Mouse (Mus musculus): ENCODE measurements around the gene Zfyve9. TPM values are rescaled to one million over a fixed set of nuclear protein-coding genes. Genes with fewer than 3 reads are reported as not detected.
A peak's percentile ranks its signal among the peaks of the same experiment; 100 is the strongest.

Gene Zfyve9
- 4.4 and 5.2 TPM in 2 replicates for polyA plus RNA-seq (2015; fragmentation: Nextera tagmentation; extraction: Ambion mirVana)

DNA sequence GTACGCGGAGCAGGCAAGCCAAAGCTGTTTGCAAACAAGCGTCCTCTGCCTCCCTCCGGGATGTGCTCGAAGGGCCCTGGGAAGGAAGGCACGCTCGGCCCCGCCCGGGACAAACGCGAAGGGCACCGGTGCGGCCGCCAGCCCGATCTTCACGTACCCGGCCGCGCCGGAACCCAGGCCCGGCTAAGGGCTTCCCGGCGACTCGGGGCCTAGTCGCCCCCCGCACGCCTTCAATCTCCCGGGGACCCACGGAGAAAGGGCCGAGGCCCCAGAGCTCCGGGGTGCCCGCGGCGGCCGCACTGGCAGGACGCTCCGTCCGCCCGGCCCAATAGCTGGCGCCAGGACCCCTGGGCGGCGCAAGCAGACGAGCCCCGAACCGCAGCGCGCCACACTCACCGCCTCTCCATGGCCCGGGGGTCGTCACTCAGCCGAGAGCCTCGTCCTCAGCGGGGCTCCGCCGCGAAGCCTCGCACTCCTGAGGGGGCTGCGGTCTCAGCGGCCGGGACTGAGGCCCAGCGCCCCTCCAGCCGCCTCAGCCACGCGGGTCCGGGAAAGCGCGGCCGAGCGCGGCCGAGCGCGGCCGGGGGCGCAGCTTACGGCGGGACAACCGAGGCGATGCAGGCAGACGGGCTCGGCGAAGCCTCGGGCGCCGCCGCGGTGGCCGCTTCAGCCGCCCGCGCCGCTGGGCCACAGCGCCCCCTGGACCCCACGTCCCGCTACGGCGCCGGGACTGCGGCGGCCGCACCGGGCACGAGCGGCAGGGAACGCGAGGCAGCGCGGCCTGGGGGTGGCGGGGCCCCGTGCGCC is at the start of gene Zfyve9:
Zfyve9 (minus strand) TSS at position 742 of the 807 bp plus-strand sequence.
- under 1% methylated on average over 89 of the region's 111 CpGs for WGBS
- Histone ChIP-seq H3K4me1 (replicated peaks) (no peaks in the 10 kb centered on the region), H3K4me2 (replicated peaks) (peak within 1 kb of the TSS; percentile 75), H3K27me3 (replicated peaks) (no peaks in the 10 kb centered on the region), H3K27ac (peak within 1 kb of the TSS; percentile 97), H3K9ac (peak within 1 kb of the TSS; percentile 94), H3K4me3 (replicated peaks) (peak within 1 kb of the TSS; percentile 96), H3K9me3 (no peaks in the 10 kb centered on the region), H3K36me3 (no peaks in the 10 kb centered on the region)
- peak; percentile 96 for ATAC-seq

DNA sequence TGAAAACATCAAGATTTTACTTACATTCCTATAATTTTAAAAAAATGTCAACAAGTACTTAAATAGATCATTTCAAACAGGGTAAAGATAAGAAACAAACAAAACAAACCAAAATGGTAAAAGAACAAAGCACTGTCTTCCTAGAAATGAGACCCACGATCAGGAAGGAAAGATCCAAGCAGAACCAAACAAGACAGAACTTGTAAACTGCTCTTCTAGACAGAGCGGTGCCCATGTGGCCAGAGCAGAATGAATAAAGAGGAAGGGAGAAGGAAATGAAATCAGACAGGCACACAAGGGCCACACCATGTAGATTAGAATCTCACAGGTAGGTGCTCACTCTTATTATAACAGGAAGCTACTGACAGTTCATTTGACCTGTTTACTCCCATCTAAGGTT is 46.0 kb upstream of the Zfyve9 start:
- Histone ChIP-seq H3K4me1 (replicated peaks) (peaks cover under 1% of the 10 kb centered on the region; the same call in 1 of the 2 replicates), H3K27me3 (replicated peaks) (no peaks in the 10 kb centered on the region), H3K36me3 (peaks cover 18% of the 10 kb centered on the region), H3K9ac (no peak overlapping the region), H3K27ac (no peak overlapping the region), H3K4me2 (replicated peaks) (no peak overlapping the region), H3K9me3 (no peaks in the 10 kb centered on the region), H3K4me3 (replicated peaks) (no peak overlapping the region)
- WGBS: 86% methylated on average over 2 of the region's 2 CpGs
- no peak for ATAC-seq

DNA sequence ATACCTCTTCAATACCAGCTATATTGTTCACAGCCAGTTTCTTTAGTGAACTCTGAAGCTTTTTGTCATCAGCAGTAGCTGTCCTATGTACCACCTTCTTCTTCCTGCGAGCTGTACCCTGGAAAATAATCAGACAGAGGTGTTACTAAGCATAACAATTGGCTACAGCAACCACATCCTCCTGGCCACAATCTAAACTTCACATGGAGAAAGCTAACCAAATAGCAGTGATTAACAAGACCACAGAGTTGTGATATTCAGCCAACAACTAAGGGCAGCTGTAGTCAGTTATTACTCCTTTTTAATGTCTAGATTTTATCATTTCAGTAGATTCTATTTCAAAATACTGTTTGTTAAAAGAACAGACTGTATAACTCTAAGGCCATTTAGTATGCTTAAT is 45.5 kb upstream of the Zfyve9 start:
- 89% methylated on average over 1 of the region's 1 CpGs for WGBS
- H3K36me3 ChIP-seq: peaks cover 18% of the 10 kb centered on the region
- no peak overlapping the region for H3K9ac ChIP-seq
- no peak overlapping the region for H3K27ac ChIP-seq
- H3K4me3 ChIP-seq (replicated peaks): no peak overlapping the region
- no peak overlapping the region for H3K4me2 ChIP-seq (replicated peaks)
- no peaks in the 10 kb centered on the region for H3K4me1 ChIP-seq (replicated peaks)
- no peaks in the 10 kb centered on the region for H3K9me3 ChIP-seq
- H3K27me3 ChIP-seq (replicated peaks): no peaks in the 10 kb centered on the region
- no peak for ATAC-seq

GRCm38 (mm10) chr4:108825677-108826076 is 45.1 kb upstream of the Zfyve9 start:
- H3K36me3 ChIP-seq: peaks cover 18% of the 10 kb centered on the region
- no peak overlapping the region for H3K27ac ChIP-seq
- no peak overlapping the region for H3K9ac ChIP-seq
- no peak overlapping the region for H3K4me2 ChIP-seq (replicated peaks)
- H3K4me1 ChIP-seq (replicated peaks): no peaks in the 10 kb centered on the region
- ATAC-seq: no peak
- H3K4me3 ChIP-seq (replicated peaks): no peak overlapping the region
- no peaks in the 10 kb centered on the region for H3K27me3 ChIP-seq (replicated peaks)
- H3K9me3 ChIP-seq: no peaks in the 10 kb centered on the region
- 93% methylated on average over 3 of the region's 3 CpGs for WGBS

DNA sequence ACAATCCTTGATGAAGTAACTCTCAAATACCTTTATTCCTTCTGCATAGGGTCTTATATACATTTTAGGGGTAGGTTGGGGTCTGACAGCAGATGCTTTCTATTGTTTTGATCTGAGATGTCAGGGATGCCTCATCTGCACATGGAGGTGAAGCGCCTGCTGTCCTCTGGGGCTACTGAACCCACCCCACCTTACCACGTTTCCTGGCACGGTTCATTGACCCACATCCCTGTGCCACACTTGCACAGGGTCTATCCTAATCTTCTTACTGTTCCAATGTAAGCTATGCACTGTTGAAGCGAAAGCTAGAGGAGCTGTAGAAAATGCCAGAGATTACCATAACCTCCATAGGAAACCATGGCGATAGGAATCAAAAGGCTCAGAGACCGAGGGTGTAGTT is 31.0 kb upstream of the Zfyve9 start:
- H3K4me2 ChIP-seq (replicated peaks): no peak overlapping the region
- WGBS: 78% methylated on average over 6 of the region's 6 CpGs
- no peaks in the 10 kb centered on the region for H3K9me3 ChIP-seq
- no peaks in the 10 kb centered on the region for H3K4me1 ChIP-seq (replicated peaks)
- no peak for ATAC-seq
- H3K27ac ChIP-seq: no peak overlapping the region
- no peak overlapping the region for H3K9ac ChIP-seq
- H3K27me3 ChIP-seq (replicated peaks): no peaks in the 10 kb centered on the region
- no peak overlapping the region for H3K4me3 ChIP-seq (replicated peaks)
- no peaks in the 10 kb centered on the region for H3K36me3 ChIP-seq

- H3K27me3 ChIP-seq (replicated peaks): no peaks in the 10 kb centered on the region
- H3K4me1 ChIP-seq (replicated peaks): no peaks in the 10 kb centered on the region
- H3K9ac ChIP-seq: no peak overlapping the region
- WGBS: 64% methylated on average over 4 of the region's 4 CpGs
- no peak overlapping the region for H3K4me2 ChIP-seq (replicated peaks)
- H3K9me3 ChIP-seq: no peaks in the 10 kb centered on the region
- H3K27ac ChIP-seq: no peak overlapping the region
- H3K36me3 ChIP-seq: no peaks in the 10 kb centered on the region
- no peak overlapping the region for H3K4me3 ChIP-seq (replicated peaks)
- no peak for ATAC-seq
These were observed 30.5 kb upstream of the Zfyve9 start for GRCm38 (mm10) chr4:108811142-108811541.

GRCm38 (mm10) chr4:108803535-108803934 is 22.9 kb upstream of the Zfyve9 start:
- Histone ChIP-seq H3K27ac (no peak overlapping the region), H3K27me3 (replicated peaks) (no peaks in the 10 kb centered on the region), H3K9me3 (no peaks in the 10 kb centered on the region), H3K4me1 (replicated peaks) (no peaks in the 10 kb centered on the region), H3K4me2 (replicated peaks) (no peak overlapping the region), H3K9ac (no peak overlapping the region), H3K36me3 (no peaks in the 10 kb centered on the region), H3K4me3 (replicated peaks) (no peak overlapping the region)
- 80% methylated on average over 2 of the region's 2 CpGs for WGBS
- no peak for ATAC-seq

GRCm38 (mm10) chr4:108798083-108798830 is 17.7 kb upstream of the Zfyve9 start:
- Histone ChIP-seq H3K9ac (no peak overlapping the region), H3K27ac (no peak overlapping the region), H3K27me3 (replicated peaks) (no peaks in the 10 kb centered on the region), H3K36me3 (no peaks in the 10 kb centered on the region), H3K4me2 (replicated peaks) (no peak overlapping the region), H3K9me3 (no peaks in the 10 kb centered on the region), H3K4me3 (replicated peaks) (no peak overlapping the region), H3K4me1 (replicated peaks) (no peaks in the 10 kb centered on the region)
- ATAC-seq: peak; percentile 55
- WGBS: 53% methylated on average over 2 of the region's 2 CpGs

DNA sequence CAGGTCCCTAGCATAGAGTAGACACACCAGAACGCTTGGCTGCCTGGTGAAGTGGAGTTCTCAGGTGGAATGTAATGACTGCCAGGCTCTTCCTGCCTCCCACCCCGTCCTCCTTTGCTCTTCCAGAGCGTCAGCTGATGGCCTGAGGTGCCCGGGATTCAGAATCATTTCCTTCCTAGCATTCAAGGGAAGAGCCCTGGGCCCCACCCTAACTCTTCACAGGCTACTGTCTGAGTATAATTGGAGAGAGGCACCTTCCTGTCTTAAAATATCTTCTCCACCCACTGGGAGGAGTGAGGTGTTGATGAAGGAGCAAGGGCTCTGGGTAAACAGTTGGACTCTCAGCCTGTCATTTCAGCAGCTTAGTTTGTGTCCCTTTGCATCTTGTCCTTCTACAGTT is 16.1 kb upstream of the Zfyve9 start:
- 52% methylated on average over 4 of the region's 4 CpGs for WGBS
- no peak for ATAC-seq

GRCm38 (mm10) chr4:108793941-108794340 is 13.3 kb upstream of the Zfyve9 start:
- 38% methylated on average over 1 of the region's 1 CpGs for whole genome bisulfite sequencing
- Histone ChIP-seq H3K4me3 (replicated peaks) (no peak overlapping the region), H3K9ac (no peak overlapping the region), H3K36me3 (no peaks in the 10 kb centered on the region), H3K27me3 (replicated peaks) (no peaks in the 10 kb centered on the region), H3K4me2 (replicated peaks) (no peak overlapping the region), H3K9me3 (no peaks in the 10 kb centered on the region), H3K4me1 (replicated peaks) (no peaks in the 10 kb centered on the region), H3K27ac (no peak overlapping the region)
- no peak for ATAC-seq

More for the DNA sequence above, 16.1 kb upstream of the Zfyve9 start:
- H3K9me3 ChIP-seq: no peaks in the 10 kb centered on the region
- no peaks in the 10 kb centered on the region for H3K4me1 ChIP-seq (replicated peaks)
- no peak overlapping the region for H3K27ac ChIP-seq
- no peaks in the 10 kb centered on the region for H3K36me3 ChIP-seq
- no peak overlapping the region for H3K4me3 ChIP-seq (replicated peaks)
- no peaks in the 10 kb centered on the region for H3K27me3 ChIP-seq (replicated peaks)
- H3K9ac ChIP-seq: no peak overlapping the region
- H3K4me2 ChIP-seq (replicated peaks): no peak overlapping the region

GRCm38 (mm10) chr4:108790507-108790906 is 9.9 kb upstream of the Zfyve9 start:
- H3K4me3 ChIP-seq (replicated peaks): no peak overlapping the region
- no peak overlapping the region for H3K9ac ChIP-seq
- no peak overlapping the region for H3K27ac ChIP-seq
- H3K9me3 ChIP-seq: no peaks in the 10 kb centered on the region
- H3K36me3 ChIP-seq: no peaks in the 10 kb centered on the region
- no peaks in the 10 kb centered on the region for H3K27me3 ChIP-seq (replicated peaks)
- no peaks in the 10 kb centered on the region for H3K4me1 ChIP-seq (replicated peaks)
- H3K4me2 ChIP-seq (replicated peaks): no peak overlapping the region
- 82% methylated on average over 1 of the region's 1 CpGs for WGBS
- no peak for ATAC-seq

DNA sequence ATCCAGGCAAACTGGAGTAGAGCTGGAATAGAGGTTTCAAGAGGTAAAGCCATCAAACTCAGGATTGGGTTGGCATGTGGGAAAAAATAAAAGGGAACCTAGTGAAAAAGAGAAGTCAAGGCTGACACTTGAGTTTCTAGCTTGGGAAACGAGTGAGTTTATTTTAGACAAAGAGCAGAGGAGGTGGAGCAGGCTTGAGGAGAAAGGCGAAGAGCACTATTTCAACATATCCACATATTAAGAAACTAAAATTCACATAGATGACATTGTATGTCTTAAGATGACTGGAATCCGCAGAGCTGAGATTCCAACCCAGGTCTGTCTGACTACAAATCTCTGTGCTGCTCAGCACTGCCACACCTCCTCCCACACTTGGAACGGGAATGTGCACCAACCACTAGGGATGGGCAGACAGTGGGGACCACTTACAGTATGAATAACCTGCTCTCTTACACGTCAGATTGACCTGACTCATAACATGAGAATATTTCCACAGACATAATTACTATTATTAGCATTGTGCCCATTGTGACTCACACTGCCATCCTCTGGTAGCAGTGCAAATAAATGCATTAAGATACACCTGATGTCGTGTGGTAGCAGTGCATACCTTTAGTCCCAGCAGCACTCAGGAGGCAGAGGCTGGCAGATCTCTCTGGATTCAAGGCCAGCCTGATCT is 8.8 kb upstream of the Zfyve9 start:
- Histone ChIP-seq H3K27me3 (replicated peaks) (no peaks in the 10 kb centered on the region), H3K4me3 (replicated peaks) (no peak overlapping the region), H3K9me3 (no peaks in the 10 kb centered on the region), H3K9ac (no peak overlapping the region), H3K4me1 (replicated peaks) (no peaks in the 10 kb centered on the region), H3K4me2 (replicated peaks) (no peak overlapping the region), H3K27ac (no peak overlapping the region), H3K36me3 (no peaks in the 10 kb centered on the region)
- no peak for ATAC-seq
- WGBS: 72% methylated on average over 6 of the region's 6 CpGs

All from intestine, embryonic 15.5 days (tissue).